22 mouse cellular contexts compared by ENCODE assay signal in genomic region chr19:46908207-46908606, GRCm38 (mm10).
DNase-seq lines count a peak whose midpoint lies in the region; ATAC-seq and TF ChIP-seq lines count a peak whose summit lies in the region.
"Had no signal": no experiment of that assay in that cellular context is flagged by ENCODE, and none has a peak within 500 bp of the region (broad histone marks: within the 10 kb centered on the region; RNA-seq: fewer than 3 reads in every experiment).

No protein-coding gene starts in this region.

- H3K4me1 ChIP-seq in cerebellum, adult 2 months (ENCODE audit: control insufficient read depth, insufficient read depth, low read length): peaks cover 8% of the 10 kb centered on the region
- H3K4me1 ChIP-seq in kidney, adult 2 months (ENCODE audit: control insufficient read depth, insufficient read depth, low read length): peaks cover 23% of the 10 kb centered on the region
- H3K4me1 ChIP-seq in liver, embryonic 13.5 days (replicated peaks): peaks cover 92% of the 10 kb centered on the region
- peaks cover 33% of the 10 kb centered on the region for H3K4me1 ChIP-seq in liver, embryonic 11.5 days (replicated peaks; ENCODE audit: control insufficient read depth, insufficient read depth, low read length)
- peaks cover 55% of the 10 kb centered on the region for H3K4me1 ChIP-seq in liver, embryonic 16.5 days (ENCODE audit: control insufficient read depth, low read depth, low read length)
- H3K4me1 ChIP-seq: forebrain, embryonic 15.5 days; heart, embryonic 10.5 days had no signal

- H3K4me3 ChIP-seq in cerebellum, adult 2 months (replicated peaks; ENCODE audit: insufficient read depth, low read depth, low read length): no peak overlapping the region
- H3K4me3 ChIP-seq in kidney, adult 2 months (ENCODE audit: insufficient read depth, low read depth, low read length): no peak overlapping the region
- H3K4me3 ChIP-seq in liver, embryonic 13.5 days (replicated peaks): no peak overlapping the region
- H3K4me3 ChIP-seq in liver, embryonic 11.5 days (ENCODE audit: low read depth, low read length): no peak overlapping the region
- H3K4me3 ChIP-seq in liver, embryonic 16.5 days (ENCODE audit: low read depth, low read length): no peak overlapping the region
- H3K4me3 ChIP-seq: embryonic facial prominence, embryonic 10.5 days; forebrain, embryonic 10.5 days; forebrain, embryonic 15.5 days; heart, embryonic 10.5 days; hindbrain, embryonic 12.5 days had no signal

- no peak for DNase-seq in cerebellum, adult 2 months
- DNase-seq in cerebellum, postnatal 10 days: no peak
- no peak for DNase-seq in kidney, adult 2 months
- DNase-seq in kidney, adult 11 months: no peak
- no peak for DNase-seq in liver, embryonic 13.5 days
- no peak for DNase-seq in liver, embryonic 11.5 days (ENCODE audit: low spot score)
- no peak for DNase-seq in cerebellum, postnatal 25 days
- DNase-seq: adrenal gland, adult 8-10 months; B cell, adult 2 months; cerebellum, adult 8-10 months; cerebellum, postnatal 36 days; gastrocnemius, postnatal 10 days; heart, postnatal 10 days; heart, postnatal 4 days had no signal

- no peak overlapping the region for H3K4me2 ChIP-seq in liver, embryonic 13.5 days
- no peak overlapping the region for H3K4me2 ChIP-seq in liver, embryonic 11.5 days
- H3K4me2 ChIP-seq in liver, embryonic 16.5 days (ENCODE audit: low read depth, low read length): no peak overlapping the region
- H3K4me2 ChIP-seq: forebrain, embryonic 15.5 days; hindbrain, embryonic 12.5 days had no signal

- no peaks in the 10 kb centered on the region for H3K27me3 ChIP-seq in cerebellum, adult 2 months (ENCODE audit: control insufficient read depth, insufficient read depth, low read length)
- H3K27me3 ChIP-seq in kidney, adult 2 months (replicated peaks; ENCODE audit: control insufficient read depth, insufficient read depth, low read length): no peaks in the 10 kb centered on the region
- no peaks in the 10 kb centered on the region for H3K27me3 ChIP-seq in liver, embryonic 13.5 days
- H3K27me3 ChIP-seq in liver, embryonic 11.5 days (replicated peaks; ENCODE audit: control insufficient read depth, insufficient read depth, low read length): no peaks in the 10 kb centered on the region
- no peaks in the 10 kb centered on the region for H3K27me3 ChIP-seq in liver, embryonic 16.5 days (ENCODE audit: control insufficient read depth, insufficient read depth, low read depth, low read length)
- H3K27me3 ChIP-seq: forebrain, embryonic 15.5 days; hindbrain, embryonic 12.5 days had no signal

- H3K27ac ChIP-seq in cerebellum, adult 2 months (ENCODE audit: insufficient read depth, low read length): peak overlapping the region; percentile 82; the same call in 1 of the 2 replicates
- peak overlapping the region; percentile 63; the same call in 1 of the 2 replicates for H3K27ac ChIP-seq in kidney, adult 2 months (ENCODE audit: insufficient read depth, low read depth, low read length)
- peak overlapping the region; percentile 47 for H3K27ac ChIP-seq in liver, embryonic 13.5 days
- H3K27ac ChIP-seq in liver, embryonic 11.5 days (ENCODE audit: low read depth, low read length): no peak overlapping the region
- peak overlapping the region; percentile 1; the same call in 1 of the 2 replicates for H3K27ac ChIP-seq in liver, embryonic 16.5 days (ENCODE audit: low read length)
- H3K27ac ChIP-seq: embryonic facial prominence, embryonic 10.5 days; forebrain, embryonic 15.5 days; heart, embryonic 10.5 days; hindbrain, embryonic 12.5 days had no signal

- H3K9me3 ChIP-seq in liver, embryonic 13.5 days (replicated peaks): no peaks in the 10 kb centered on the region
- no peaks in the 10 kb centered on the region for H3K9me3 ChIP-seq in liver, embryonic 11.5 days (ENCODE audit: control insufficient read depth, low read length)
- no peaks in the 10 kb centered on the region for H3K9me3 ChIP-seq in liver, embryonic 16.5 days (replicated peaks; ENCODE audit: control insufficient read depth, low read length)
- H3K9me3 ChIP-seq: embryonic facial prominence, embryonic 10.5 days; forebrain, embryonic 10.5 days; forebrain, embryonic 15.5 days; G1E; heart, embryonic 10.5 days; hindbrain, embryonic 12.5 days had no signal

- ATAC-seq in liver, embryonic 13.5 days (ENCODE audit: low read depth): no peak
- ATAC-seq in liver, embryonic 11.5 days (replicated peaks; ENCODE audit: low FRiP score): no peak
- ATAC-seq in liver, embryonic 16.5 days (ENCODE audit: low read depth): no peak
- ATAC-seq: CD4-positive, CD25-positive, alpha-beta regulatory T cell, adult 4 months; forebrain, embryonic 15.5 days had no signal

- no peaks in the 10 kb centered on the region for H3K36me3 ChIP-seq in kidney, adult 2 months (ENCODE audit: control insufficient read depth, insufficient read depth, low read length)
- peaks cover 14% of the 10 kb centered on the region; the same call in 1 of the 2 replicates for H3K36me3 ChIP-seq in liver, embryonic 13.5 days
- no peaks in the 10 kb centered on the region for H3K36me3 ChIP-seq in liver, embryonic 11.5 days (ENCODE audit: control insufficient read depth, insufficient read depth, low read length)
- H3K36me3 ChIP-seq in liver, embryonic 16.5 days (ENCODE audit: control insufficient read depth, insufficient read depth): peaks cover 5% of the 10 kb centered on the region; the same call in 1 of the 2 replicates
- H3K36me3 ChIP-seq: forebrain, embryonic 15.5 days; hindbrain, embryonic 12.5 days had no signal

- TF ChIP-seq CTCF in cerebellum, adult 2 months (IDR thresholded peaks at IDR 0.05; ENCODE audit: borderline replicate concordance, insufficient read depth, low read depth, low read length): no peak
- no peak for TF ChIP-seq CTCF in kidney, adult 2 months (conservative IDR thresholded peaks at IDR 0.05; ENCODE audit: insufficient read depth, insufficient read length, low read depth, low read length)

- WGBS in cerebellum, adult 2 months: 83% methylated on average over 5 of the region's 5 CpGs
- 77% methylated on average over 5 of the region's 5 CpGs for WGBS in kidney, adult 2 months
- 73% methylated on average over 5 of the region's 5 CpGs for WGBS in liver, embryonic 13.5 days (ENCODE audit: insufficient replicate concordance)
- 73% methylated on average over 5 of the region's 5 CpGs for WGBS in liver, embryonic 11.5 days
- WGBS in liver, embryonic 16.5 days (ENCODE audit: insufficient replicate concordance): 79% methylated on average over 5 of the region's 5 CpGs

- TF ChIP-seq POLR2A in cerebellum, adult 2 months (IDR thresholded peaks at IDR 0.05; ENCODE audit: borderline replicate concordance, insufficient read depth, low read length): no peak
- TF ChIP-seq POLR2A in kidney, adult 2 months (IDR thresholded peaks at IDR 0.05; ENCODE audit: low read depth, low read length): no peak

- H3K9ac ChIP-seq in liver, embryonic 13.5 days: no peak overlapping the region
- no peak overlapping the region for H3K9ac ChIP-seq in liver, embryonic 11.5 days (ENCODE audit: low read depth, low read length)
- no peak overlapping the region for H3K9ac ChIP-seq in liver, embryonic 16.5 days (ENCODE audit: low read depth, low read length)
- H3K9ac ChIP-seq: forebrain, embryonic 15.5 days; hindbrain, embryonic 12.5 days had no signal
